Mouse (Mus musculus): ENCODE measurements around the gene Gm15446. TPM values are rescaled to one million over a fixed set of nuclear protein-coding genes. Genes with fewer than 3 reads are reported as not detected.
"Not testable (repeated sequence)": the region's sequence is repeated elsewhere in the genome, so short reads cannot be mapped to it uniquely, and the experiment has no call there.

The Gm15446 gene
- polyA plus RNA-seq (2012; rRNA removed) = 0.05 and 0.09 TPM in 2 replicates

- peak; percentile 94 for DNase-seq (ENCODE audit: low read depth)
Observed at GRCm38 (mm10) chr5:109923261-109924071, at the start of gene Gm15446. Gm15446 (plus strand) TSS chr5:109923400.

DNA sequence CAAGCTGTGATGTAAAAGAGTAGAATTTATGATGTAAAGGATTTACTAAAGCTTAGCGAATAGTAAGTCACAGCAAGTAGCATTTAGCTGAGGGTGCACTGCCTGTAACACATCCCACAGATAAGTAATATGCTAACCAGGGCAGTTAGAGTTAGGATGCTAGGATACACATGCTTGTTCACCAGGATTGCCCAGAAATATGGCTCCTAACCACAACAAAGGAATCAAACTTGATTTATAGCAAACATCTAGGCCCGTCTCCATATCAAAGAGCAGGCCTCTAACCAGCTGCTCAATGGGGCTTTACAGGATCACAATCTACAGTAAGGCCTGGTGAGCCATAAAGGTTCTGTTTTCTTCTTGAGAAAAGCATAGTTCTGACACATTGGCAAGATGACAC is 929 bp downstream of the Gm15446 start:
- peak; percentile 12 for DNase-seq (ENCODE audit: low read depth)

GRCm38 (mm10) chr5:109924936-109925335 is 1.7 kb downstream of the Gm15446 start:
- TF ChIP-seq CTCF (IDR thresholded peaks at IDR 0.05; ENCODE audit: borderline replicate concordance, extremely low read depth, insufficient read depth, insufficient read length) = no peak
- TF ChIP-seq POLR2A (IDR thresholded peaks at IDR 0.05; ENCODE audit: borderline replicate concordance, extremely low read depth, insufficient read depth, insufficient read length, poor library complexity, severe bottlenecking) = no peak
- peak; percentile 1 for DNase-seq (ENCODE audit: low read depth)

- TF ChIP-seq CTCF (IDR thresholded peaks at IDR 0.05; ENCODE audit: borderline replicate concordance, extremely low read depth, insufficient read depth, insufficient read length) = no peak
- TF ChIP-seq POLR2A (IDR thresholded peaks at IDR 0.05; ENCODE audit: borderline replicate concordance, extremely low read depth, insufficient read depth, insufficient read length, poor library complexity, severe bottlenecking) = no peak
- DNase-seq (ENCODE audit: low read depth) = no peak
Observed at GRCm38 (mm10) chr5:109950281-109950680, 27.1 kb downstream of the Gm15446 start.

GRCm38 (mm10) chr5:109980743-109981142 is 57.5 kb downstream of the Gm15446 start:
- DNase-seq (ENCODE audit: low read depth) = not testable (repeated sequence)

Other genes with a start within 250 kb of the Gm15446 start
- 0.50 and 0.83 TPM in 2 replicates for gene 5430403G16Rik, start 232.4 kb upstream of the Gm15446 start, polyA plus RNA-seq (2012; rRNA removed)
- gene 4930522L14Rik, start 171.5 kb upstream of the Gm15446 start, polyA plus RNA-seq (2012; rRNA removed) = 1.6 and 2.7 TPM in 2 replicates
- gene Zfp932, start 73.1 kb downstream of the Gm15446 start, polyA plus RNA-seq (2012; rRNA removed) = 24.2 and 27.1 TPM in 2 replicates
- 0.66 and 2.1 TPM in 2 replicates for gene Gm17655, start 149.1 kb downstream of the Gm15446 start, polyA plus RNA-seq (2012; rRNA removed)
- gene Gm35315, start 171.0 kb downstream of the Gm15446 start, polyA plus RNA-seq (2012; rRNA removed) = 0.42 and 0.63 TPM in 2 replicates
- gene Plcxd1, start 176.6 kb downstream of the Gm15446 start, polyA plus RNA-seq (2012; rRNA removed) = 2.6 and 3.2 TPM in 2 replicates
- 183 and 293 TPM in 2 replicates for gene Gtpbp6, start 184.8 kb downstream of the Gm15446 start, polyA plus RNA-seq (2012; rRNA removed)
- gene Zfp605, start 186.7 kb downstream of the Gm15446 start, polyA plus RNA-seq (2012; rRNA removed) = 5.8 and 9.7 TPM in 2 replicates
- 119 and 128 TPM in 2 replicates for gene Chfr, start 212.4 kb downstream of the Gm15446 start, polyA plus RNA-seq (2012; rRNA removed)